Mouse (Mus musculus) ZHBTc4 (cell line): ENCODE data around the gene Tmem44.
A peak's percentile ranks its signal among the peaks of the same experiment; 100 is the strongest.

Experiments used
- DNase-seq: peaks from one replicate; pipeline ENCODE4 v3.0.0-alpha.2; 2011; ENCODE audit warnings: low read depth, low spot score

Gene Tmem44

DNA sequence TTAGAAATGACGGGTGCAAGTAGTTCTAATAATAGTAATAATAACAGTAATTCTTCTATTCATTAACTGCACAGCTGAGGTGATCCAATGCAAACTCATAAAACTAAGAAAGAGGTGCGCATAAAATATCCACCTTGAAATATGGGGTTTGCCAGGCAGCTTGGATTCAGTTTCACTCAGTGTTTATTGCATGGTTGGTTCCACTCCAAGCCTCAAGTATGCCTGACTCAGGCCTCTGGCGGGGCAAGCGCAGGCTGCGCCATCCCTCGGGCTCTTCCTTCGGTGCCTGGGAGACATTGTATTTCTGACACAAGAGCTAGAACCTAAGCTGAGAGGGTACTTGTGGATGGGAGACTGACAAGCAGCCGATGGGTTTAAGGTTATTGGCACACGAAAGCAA is 32.0 kb downstream of the Tmem44 start:
- DNase-seq = no peak

DNA sequence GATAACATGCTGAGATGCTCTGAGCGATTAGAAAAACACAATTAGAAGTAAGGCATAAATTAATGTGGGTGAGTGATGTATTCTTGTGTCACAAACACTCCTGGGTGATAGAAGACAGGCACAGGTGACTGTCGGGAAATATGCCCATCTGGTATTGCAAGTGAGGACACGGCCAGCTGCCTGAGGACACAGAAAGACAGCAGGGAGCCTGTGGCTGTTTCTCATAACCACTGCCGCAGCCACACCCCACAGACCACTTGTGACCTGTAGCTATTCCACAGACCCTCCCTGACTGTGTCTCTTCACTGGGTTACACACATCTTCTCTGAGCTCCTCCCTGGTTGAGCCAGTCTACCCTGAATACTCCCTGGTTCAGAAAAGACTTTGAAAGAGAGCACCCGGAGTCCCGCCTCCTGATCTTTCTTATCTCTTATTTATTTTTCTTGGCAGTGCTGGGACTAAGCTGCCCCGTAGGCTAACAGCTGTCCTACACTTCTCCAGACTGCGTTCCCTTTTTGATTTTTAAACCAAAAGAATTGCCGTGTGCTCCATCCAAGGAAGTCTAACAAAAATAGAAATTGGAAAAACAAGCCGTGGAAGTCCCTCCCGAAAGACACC is 32.9 kb downstream of the Tmem44 start:
- DNase-seq = no peak

DNA sequence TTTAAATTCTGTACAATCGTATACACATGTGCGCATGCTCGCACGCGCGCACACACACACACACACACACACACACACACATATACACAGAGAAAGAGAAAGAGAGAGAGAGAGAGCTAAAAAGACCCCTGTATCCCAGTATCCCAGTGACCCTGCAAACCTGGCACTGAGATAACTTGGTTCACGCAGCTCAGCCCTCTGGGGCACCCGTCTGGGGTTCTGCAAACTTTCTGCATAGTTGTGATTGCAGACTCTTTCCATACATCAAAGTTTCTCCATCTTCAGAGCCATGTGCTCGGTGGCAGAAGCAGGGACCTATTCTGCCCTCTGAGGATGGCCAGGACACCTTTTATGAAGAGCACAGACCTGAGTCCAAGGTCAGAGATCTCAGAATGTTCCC is 33.6 kb downstream of the Tmem44 start:
- DNase-seq = no peak

- peak; percentile 77 for DNase-seq
Measured at GRCm38 (mm10) chr16:30515418-30515817, 35.2 kb downstream of the Tmem44 start.

DNA sequence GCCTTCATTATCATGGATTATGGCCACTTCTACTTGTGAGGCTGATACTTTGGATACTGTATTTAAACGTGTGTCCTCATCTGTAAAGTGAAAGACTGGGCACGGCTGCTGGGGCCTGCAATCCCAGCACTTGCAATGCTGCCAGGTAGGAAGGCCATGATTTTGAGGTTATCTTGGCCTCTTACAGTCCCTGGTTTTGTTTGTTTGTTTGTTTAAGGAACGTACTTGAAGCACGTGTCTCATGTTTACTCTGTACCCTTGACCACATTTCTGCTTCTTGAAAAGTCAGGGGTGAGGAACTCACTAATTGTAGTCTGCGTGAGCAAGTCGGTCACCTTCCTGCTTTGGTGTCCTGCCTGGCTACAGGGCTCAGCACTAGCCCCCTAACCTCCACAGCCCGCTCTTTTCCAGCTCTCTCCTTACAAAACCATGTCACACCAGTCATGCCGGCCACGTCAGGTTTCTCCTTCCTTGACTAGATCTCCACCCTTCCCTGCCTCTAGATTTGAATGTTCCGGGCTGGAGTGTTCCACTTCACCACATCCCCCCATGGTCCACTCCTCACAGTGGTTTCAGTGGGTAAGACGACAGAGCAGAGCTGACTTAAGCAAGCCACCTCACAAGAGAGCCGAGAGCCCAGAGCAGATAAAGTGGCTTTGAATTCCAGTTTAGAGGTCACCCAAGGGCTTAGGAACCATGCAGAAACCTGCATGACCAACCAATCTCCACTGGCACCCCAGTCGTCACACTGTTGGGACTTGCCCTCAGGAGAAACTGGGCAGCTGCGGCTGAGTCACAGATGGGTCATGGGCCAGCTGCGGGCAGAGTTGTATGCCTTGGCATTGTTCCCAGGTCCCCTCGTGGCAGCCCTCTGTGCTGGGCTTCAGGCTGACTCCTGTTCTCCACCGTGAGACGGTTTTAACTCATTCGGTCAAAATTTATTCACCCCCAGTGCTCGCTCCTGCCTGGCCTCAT is 37.3 kb downstream of the Tmem44 start:
- no peak for DNase-seq

GRCm38 (mm10) chr16:30512375-30513049 is 38.1 kb downstream of the Tmem44 start:
- DNase-seq = peak; percentile 93

DNA sequence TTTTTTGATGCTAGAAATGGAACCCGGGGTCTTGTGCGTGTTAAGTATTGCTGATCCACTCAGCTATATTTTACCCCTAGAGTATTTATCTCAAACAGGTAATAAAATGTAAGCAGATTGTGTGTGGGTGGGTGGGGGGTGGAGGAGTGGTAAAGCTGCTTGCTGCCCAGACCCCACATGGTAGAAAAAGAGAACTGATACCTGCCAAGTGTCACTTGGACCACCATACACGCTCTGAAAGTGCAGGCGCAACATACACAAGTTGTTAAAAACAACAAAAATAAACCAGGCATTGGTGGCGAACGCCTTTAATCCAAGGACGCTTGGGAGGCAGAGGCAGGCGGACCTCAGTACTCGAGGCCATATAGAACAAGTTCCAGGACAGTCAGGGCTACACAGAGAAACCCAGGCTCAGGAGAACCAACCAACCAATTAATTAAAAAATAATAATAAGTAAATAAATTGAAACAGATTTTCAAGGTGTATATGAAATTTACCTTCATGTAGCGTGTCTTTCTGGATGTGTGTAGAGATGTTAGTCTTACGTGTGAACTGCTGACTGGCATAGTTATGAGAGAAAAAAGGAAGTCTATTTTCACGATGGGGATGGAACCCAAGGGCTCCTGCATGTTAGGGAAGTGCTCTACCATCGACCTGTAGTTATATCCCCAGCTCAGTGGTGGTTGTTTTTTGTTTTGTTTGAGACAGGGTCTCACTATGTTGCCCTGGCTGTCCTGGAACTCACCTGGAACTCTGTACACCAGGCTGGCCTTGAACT is 38.9 kb downstream of the Tmem44 start:
- DNase-seq = no peak

DNA sequence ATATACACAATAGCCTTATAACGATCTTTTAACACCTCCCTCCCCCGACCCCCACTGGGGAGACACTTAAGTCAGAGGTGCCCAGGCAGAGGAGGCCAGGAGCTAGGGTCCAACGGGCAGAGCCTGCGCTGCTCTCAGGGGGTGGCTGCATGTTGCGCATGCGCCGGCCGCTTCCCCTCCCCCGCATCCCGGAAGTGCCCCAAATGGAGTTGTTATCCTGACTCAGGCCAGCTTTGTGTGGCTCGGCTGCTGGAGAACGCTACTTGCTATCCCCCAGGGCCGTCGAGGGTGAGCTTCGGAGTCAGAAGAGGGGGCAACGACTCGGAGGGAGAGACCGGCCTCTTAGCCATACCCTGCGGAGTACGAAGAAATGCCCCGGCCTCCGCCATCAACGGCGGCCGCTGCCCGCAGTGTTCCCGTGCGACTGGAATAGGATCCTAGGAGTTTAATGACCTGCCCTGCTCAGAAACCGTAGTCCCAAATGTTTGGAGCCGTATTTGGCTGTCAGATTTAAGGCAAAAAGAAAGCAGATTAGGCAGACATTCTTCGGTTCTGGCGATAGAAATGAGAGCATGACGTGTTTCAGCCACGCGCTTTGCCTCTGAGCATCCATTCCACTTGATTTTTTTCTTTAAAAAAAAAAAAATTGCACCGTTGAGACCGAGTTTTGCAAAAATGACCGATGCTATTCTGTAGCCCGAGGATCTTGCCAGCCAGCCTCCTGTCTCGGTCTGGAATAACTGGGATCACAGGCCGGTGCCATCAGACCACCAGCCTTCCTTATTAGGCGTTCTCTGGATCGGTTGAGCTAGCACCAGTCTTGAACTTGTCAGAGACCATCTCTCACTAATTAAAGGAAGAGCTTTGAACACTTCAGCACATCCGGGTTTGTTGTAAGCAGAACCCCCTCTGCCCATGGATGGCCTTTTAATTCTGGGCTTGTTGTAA is 39.9 kb downstream of the Tmem44 start:
- DNase-seq = peak; percentile 89

DNA sequence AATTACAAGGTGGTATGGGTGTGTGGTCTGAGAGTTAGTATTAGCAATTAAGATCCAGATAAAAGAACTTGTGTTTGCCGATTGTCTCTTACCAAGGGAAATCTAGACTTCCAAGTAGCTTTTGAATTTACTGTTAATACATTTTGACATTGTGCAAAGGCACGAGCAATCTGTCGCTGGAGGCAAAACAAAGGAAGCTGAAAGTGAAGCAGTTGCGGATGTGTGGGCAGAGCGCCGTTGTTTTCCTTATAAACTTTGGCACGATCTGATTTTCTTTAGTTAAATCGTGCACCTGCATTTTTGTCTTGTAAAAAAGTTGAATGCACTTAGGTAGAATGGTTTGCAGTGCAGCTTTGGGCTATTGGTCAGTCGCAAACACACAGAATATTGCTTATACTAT is 40.6 kb downstream of the Tmem44 start:
- DNase-seq = no peak

- DNase-seq = no peak
Measured at GRCm38 (mm10) chr16:30509340-30509739, 41.3 kb downstream of the Tmem44 start.

GRCm38 (mm10) chr16:30508738-30509137 is 41.9 kb downstream of the Tmem44 start:
- no peak for DNase-seq

DNA sequence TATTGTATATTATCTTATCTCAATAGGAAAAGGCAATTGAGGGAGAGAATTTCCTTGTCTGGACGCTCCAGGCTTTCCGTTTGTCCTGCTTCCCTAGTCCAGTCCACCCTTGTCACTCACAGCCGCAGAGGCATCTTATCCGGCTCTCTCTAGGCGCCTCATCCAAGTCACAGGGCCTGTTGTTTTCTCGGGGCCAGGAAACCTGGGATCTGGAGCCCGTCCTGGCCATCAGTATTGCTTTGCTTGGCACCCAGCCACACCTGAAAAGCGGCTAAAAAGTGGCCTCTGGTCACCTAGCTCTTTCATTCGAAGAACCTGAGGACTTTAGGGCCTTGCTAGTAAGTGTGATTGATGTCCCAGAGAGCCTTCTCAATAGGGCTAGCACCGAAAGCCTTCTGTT is 43.5 kb downstream of the Tmem44 start:
- DNase-seq = no peak

DNA sequence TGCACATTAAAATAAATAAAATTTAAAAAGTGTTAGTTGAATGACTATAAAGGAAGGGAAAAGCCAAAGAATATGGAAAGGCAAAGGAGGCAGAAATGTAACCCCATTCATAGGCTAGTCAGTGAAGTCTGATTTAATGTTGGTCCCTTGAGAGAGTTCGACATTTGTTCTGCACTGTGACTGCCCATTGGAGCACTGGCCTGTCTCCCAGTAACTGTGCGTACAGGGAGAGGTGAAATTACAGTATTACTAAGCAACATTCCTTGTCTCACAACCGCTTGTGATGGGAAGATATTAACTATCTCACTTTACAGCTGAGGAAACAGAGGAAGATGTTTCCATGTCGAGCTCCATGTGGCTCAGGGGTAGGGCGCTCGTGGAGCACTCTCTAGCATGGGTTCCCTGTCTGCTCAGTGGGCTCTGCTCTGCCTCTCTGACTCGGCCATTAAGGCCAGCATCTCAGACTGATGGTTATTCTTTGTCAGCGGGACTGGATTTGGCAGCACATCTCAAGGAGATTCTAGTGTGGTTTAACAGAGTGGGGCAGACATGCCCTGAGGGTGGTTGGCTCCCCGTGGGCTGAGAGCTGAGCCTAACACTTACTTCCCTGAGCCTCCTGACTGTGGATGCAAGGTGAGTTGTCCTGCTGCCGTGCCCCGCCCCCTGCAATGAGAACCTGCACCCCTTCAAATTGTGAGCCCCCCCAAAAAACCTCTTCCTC is 45.2 kb downstream of the Tmem44 start:
- DNase-seq = no peak

DNA sequence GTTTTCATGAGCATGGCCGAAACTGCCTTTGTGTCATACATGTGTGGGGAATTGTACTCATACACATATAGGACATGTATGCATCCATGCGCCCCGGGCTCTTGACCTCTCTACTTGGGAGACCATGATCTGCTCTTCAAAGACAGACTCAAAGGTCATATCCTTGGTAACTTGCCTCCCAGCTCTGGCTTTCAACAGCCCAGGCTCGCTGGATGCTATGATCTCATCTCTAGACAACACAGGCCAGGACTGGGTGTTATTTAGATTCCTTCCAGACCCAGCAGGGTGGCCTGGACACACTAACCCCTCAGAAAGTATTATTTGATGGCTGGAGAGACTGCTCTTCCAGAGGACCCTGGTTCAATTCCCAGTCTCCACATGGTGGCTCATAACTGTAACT is 45.8 kb downstream of the Tmem44 start:
- no peak for DNase-seq

DNA sequence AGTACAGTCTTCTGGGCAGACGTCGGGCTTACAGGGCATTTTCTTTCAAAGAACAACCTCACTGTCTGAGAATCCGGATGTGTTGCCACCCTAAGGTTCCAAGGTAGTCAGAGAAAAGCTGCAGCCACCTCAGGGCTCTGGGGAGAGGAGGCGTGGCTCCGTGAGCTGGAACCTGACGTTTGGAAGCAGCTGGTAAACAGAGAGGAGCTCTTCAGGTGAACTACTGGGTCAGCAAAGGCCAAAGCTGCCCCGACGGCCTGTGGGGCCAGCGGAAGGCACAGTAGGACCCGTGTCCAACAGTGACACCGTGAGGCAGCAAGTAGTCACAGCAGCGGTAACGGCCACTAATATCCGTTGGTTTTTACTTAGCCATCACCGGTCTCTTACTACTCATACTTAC is 46.7 kb downstream of the Tmem44 start:
- DNase-seq = peak; percentile 48

DNA sequence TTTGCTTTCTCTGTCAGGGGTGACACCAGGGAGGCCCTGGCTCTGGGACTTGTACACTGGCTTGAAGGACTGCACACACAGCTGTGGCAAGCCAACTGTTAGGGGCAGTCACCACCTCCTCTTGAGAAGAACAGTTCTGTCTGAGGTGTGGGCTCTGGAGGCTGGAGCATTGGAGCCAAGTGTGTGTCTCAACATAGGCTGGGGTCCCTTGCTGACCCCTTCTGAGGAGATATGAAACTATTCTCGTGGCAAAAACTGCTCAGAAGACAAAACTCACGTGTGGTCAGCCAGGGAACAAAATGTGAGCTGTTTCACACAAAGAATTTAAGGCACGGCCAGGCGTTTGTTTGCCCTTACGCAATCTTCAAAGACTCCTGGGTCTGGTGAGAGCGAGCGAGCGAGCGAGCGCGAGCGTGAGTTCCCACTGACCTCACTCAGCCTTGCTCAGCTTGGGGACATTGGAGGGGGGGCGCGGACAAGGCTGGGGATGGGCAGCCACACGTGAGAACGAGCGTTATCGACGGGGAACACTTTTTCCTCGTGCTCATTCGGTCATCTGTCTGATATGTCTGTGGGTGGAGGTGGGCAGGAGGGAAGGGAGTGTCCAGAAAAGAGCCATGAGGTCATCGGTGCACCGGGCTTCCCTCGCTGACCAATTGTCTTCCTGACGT is 48.3 kb downstream of the Tmem44 start:
- DNase-seq = no peak

DNA sequence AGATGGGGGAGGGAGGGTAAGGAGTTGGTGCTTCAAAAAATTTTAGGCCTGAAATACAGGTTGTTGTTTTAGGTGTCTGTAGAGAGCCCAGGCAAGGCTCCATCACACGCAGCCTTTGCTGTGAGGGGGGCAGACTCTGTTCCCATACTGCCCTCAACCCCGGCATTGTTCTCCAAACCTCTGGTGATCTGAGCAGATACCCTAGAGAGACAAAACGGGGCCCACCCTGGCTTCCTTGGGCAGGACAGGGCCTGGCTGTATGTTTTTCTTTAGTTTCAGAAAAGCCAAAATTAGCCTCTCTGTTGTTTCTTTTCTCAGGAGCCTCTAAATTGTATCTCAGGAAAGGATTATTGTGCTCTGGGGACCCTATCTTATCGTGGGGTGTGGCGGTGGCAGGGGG is 49.0 kb downstream of the Tmem44 start:
- no peak for DNase-seq

GRCm38 (mm10) chr16:30500223-30500622 is 50.4 kb downstream of the Tmem44 start:
- no peak for DNase-seq

- DNase-seq = peak; percentile 34
Measured at GRCm38 (mm10) chr16:30499126-30499857, 51.4 kb downstream of the Tmem44 start.
